ENCODE assay signal across 8 mouse cellular contexts in genomic region chr10:98684195-98684594, GRCm38 (mm10).
DNase-seq lines count a peak whose midpoint lies in the region; ATAC-seq and TF ChIP-seq lines count a peak whose summit lies in the region.

No protein-coding gene starts in this region.

- no peaks in the 10 kb centered on the region for H3K9me3 ChIP-seq in intestine, embryonic 14.5 days (ENCODE audit: control insufficient read depth, low read length)

- H3K36me3 ChIP-seq in intestine, embryonic 14.5 days (ENCODE audit: control insufficient read depth, insufficient read depth, low read length) = no peaks in the 10 kb centered on the region
- no peaks in the 10 kb centered on the region for H3K36me3 ChIP-seq in small intestine, adult 2 months (ENCODE audit: control insufficient read depth, insufficient read depth, low read length)

- H3K9ac ChIP-seq in intestine, embryonic 14.5 days (ENCODE audit: low read length) = peak overlapping the region; percentile 29; the same call in 1 of the 2 replicates

- peak; percentile 46 for DNase-seq in 3T3-L1 (ENCODE audit: low read depth, low spot score)
- peak; percentile 97 for DNase-seq in heart, adult 11 months
- peak; percentile 62 for DNase-seq in intestine, embryonic 14.5 days (ENCODE audit: low spot score)
- DNase-seq in lung, adult 18-20 months = peak; percentile 40 to 57
- DNase-seq in layer of hippocampus, adult 18-20 months (ENCODE audit: low spot score in 2 of 2) = no peak
- DNase-seq in cerebellum, postnatal 14 days = no peak

- peak overlapping the region; percentile 47 for H3K4me2 ChIP-seq in intestine, embryonic 14.5 days (ENCODE audit: low read length)

- peak overlapping the region; percentile 12; the same call in 1 of the 2 replicates for H3K4me3 ChIP-seq in intestine, embryonic 14.5 days (ENCODE audit: low read depth, low read length)
- no peak overlapping the region for H3K4me3 ChIP-seq in small intestine, adult 2 months (ENCODE audit: low read depth, low read length)

- peak; percentile 100 for ATAC-seq in activated CD4-positive, CD25-positive, alpha-beta regulatory T cell, adult 4 months
- peak; percentile 66; the same call in 1 of the 2 replicates for ATAC-seq in intestine, embryonic 14.5 days (replicated peaks; ENCODE audit: low FRiP score, low TSS enrichment, low read depth)

- 12% methylated on average over 12 of the region's 12 CpGs for WGBS in intestine, embryonic 14.5 days
- 6% methylated on average over 12 of the region's 12 CpGs for WGBS in small intestine, adult 2 months

- peaks cover 10% of the 10 kb centered on the region for H3K4me1 ChIP-seq in intestine, embryonic 14.5 days (replicated peaks; ENCODE audit: control insufficient read depth, insufficient read depth, low read length)
- peaks cover 21% of the 10 kb centered on the region; the same call in 1 of the 2 replicates for H3K4me1 ChIP-seq in small intestine, adult 2 months (ENCODE audit: control insufficient read depth, insufficient read depth, insufficient read length, low read length)

- TF ChIP-seq POLR2A in small intestine, adult 2 months (IDR thresholded peaks at IDR 0.05; ENCODE audit: low read depth, low read length) = no peak

- TF ChIP-seq CTCF in small intestine, adult 2 months (IDR thresholded peaks at IDR 0.05; ENCODE audit: extremely low read depth, insufficient read length, insufficient replicate concordance, low read depth, low read length) = no peak

- H3K27ac ChIP-seq in intestine, embryonic 14.5 days (ENCODE audit: low read depth) = peak overlapping the region; percentile 80
- peak overlapping the region; percentile 86 for H3K27ac ChIP-seq in small intestine, adult 2 months (ENCODE audit: insufficient read depth, low read depth, low read length)

- no peaks in the 10 kb centered on the region for H3K27me3 ChIP-seq in intestine, embryonic 14.5 days (replicated peaks; ENCODE audit: control insufficient read depth, insufficient read depth, low read length)
- no peaks in the 10 kb centered on the region for H3K27me3 ChIP-seq in small intestine, adult 2 months (ENCODE audit: control insufficient read depth, insufficient read depth, low read length)

Comparison
In these comparisons a context has a peak if more than half of its experiments do, and no peak if none do; other contexts are left out.
1. DNase-seq: peak in 3T3-L1 (single experiment), heart, adult 11 months (single experiment), intestine, embryonic 14.5 days (single experiment) and lung, adult 18-20 months (2 of 2); none in layer of hippocampus, adult 18-20 months (0 of 2) and cerebellum, postnatal 14 days (0 of 2).